In the genomic region with DNA sequence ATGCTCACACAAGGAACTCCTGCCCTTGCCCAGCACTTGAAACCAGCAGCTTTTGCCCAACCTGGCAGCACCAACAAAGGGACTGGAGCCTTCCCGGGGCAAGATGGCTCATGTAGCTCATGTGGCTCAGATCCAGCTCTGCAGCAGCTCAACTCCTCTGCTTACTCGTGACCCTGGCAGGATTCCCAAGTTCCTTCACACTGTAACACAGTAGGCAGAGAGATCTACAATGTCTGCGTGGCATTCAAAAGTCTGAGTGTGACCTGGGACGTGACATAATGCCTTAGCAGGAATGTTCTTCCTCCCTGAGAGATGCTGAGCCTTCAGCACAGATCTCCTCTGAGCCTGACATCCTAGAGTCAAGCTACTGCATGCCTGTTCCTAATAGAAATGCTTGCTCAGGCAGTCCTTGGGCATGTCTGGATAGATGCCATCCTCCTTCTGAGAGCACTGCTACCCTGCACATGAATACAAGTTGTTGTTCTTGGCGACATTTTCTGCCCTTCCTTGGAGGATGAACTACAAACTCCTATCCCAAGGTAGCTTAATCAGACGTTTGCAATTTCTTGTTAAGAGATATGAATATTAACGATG, we compare ENCODE assay signal across 10 mouse cellular contexts. TPM values are rescaled to one million over a fixed set of nuclear protein-coding genes. Genes with fewer than 3 reads are reported as not detected.
DNase-seq lines count a peak whose midpoint lies in the region; ATAC-seq lines count a peak whose summit lies in the region.
"Had no signal": no experiment of that assay in that cellular context is flagged by ENCODE, and none has a peak within 500 bp of the region (broad histone marks: within the 10 kb centered on the region; RNA-seq: fewer than 3 reads in every experiment).

No protein-coding gene starts in this region.

- H3K9me3 ChIP-seq in heart, embryonic 12.5 days (replicated peaks), result no peaks in the 10 kb centered on the region
- H3K9me3 ChIP-seq in stomach, embryonic 16.5 days (replicated peaks; ENCODE audit: control insufficient read depth, low read length), result no peaks in the 10 kb centered on the region
- H3K9me3 ChIP-seq in midbrain, embryonic 15.5 days, result no peaks in the 10 kb centered on the region
- H3K9me3 ChIP-seq: limb, embryonic 13.5 days had no signal

- no peaks in the 10 kb centered on the region for H3K36me3 ChIP-seq in heart, embryonic 12.5 days
- no peaks in the 10 kb centered on the region for H3K36me3 ChIP-seq in stomach, embryonic 16.5 days (ENCODE audit: control insufficient read depth, insufficient read depth, low read length)
- H3K36me3 ChIP-seq in midbrain, embryonic 15.5 days (replicated peaks), result no peaks in the 10 kb centered on the region
- H3K36me3 ChIP-seq: limb, embryonic 13.5 days had no signal

- 65% methylated on average over 7 of the region's 7 CpGs for WGBS in heart, embryonic 12.5 days
- 70% methylated on average over 7 of the region's 7 CpGs for WGBS in stomach, embryonic 16.5 days
- WGBS in midbrain, embryonic 15.5 days, result 63% methylated on average over 7 of the region's 7 CpGs

- no peak overlapping the region for H3K27ac ChIP-seq in heart, embryonic 12.5 days (ENCODE audit: poor library complexity, severe bottlenecking)
- H3K27ac ChIP-seq in stomach, embryonic 16.5 days (ENCODE audit: low read length), result peak overlapping the region; percentile 76
- H3K27ac ChIP-seq in midbrain, embryonic 15.5 days, result no peak overlapping the region
- H3K27ac ChIP-seq: limb, embryonic 13.5 days had no signal

- no peak overlapping the region for H3K4me3 ChIP-seq in heart, embryonic 12.5 days
- H3K4me3 ChIP-seq in stomach, embryonic 16.5 days (replicated peaks; ENCODE audit: low read length), result no peak overlapping the region
- H3K4me3 ChIP-seq in midbrain, embryonic 15.5 days, result no peak overlapping the region
- H3K4me3 ChIP-seq: limb, embryonic 13.5 days; myocyte had no signal

- no peak for ATAC-seq in heart, embryonic 12.5 days (ENCODE audit: insufficient number of reproducible peaks, low FRiP score)
- peak; percentile 49; the same call in 1 of the 2 replicates for ATAC-seq in erythroblast, adult 5-6 weeks (replicated peaks; ENCODE audit: low FRiP score, poor library complexity, severe bottlenecking)
- ATAC-seq in stomach, embryonic 16.5 days (ENCODE audit: insufficient read depth, low FRiP score), result peak; percentile 53; the same call in 1 of the 2 replicates
- ATAC-seq in midbrain, embryonic 15.5 days (replicated peaks), result no peak

- peak; percentile 56 to 59 for DNase-seq in heart, adult 18-20 months
- DNase-seq in ovary, adult 18-20 months (ENCODE audit: low spot score), result peak; percentile 50
- DNase-seq in ovary, postnatal 10 days (ENCODE audit: low spot score), result no peak
- DNase-seq in thymus, postnatal 36 days, result no peak

- no peaks in the 10 kb centered on the region for H3K27me3 ChIP-seq in heart, embryonic 12.5 days (replicated peaks)
- H3K27me3 ChIP-seq in stomach, embryonic 16.5 days (ENCODE audit: control insufficient read depth, insufficient read depth, low read length), result no peaks in the 10 kb centered on the region
- no peaks in the 10 kb centered on the region for H3K27me3 ChIP-seq in midbrain, embryonic 15.5 days (replicated peaks)
- H3K27me3 ChIP-seq: limb, embryonic 13.5 days had no signal

- no peak overlapping the region for H3K4me2 ChIP-seq in heart, embryonic 12.5 days
- no peak overlapping the region for H3K4me2 ChIP-seq in stomach, embryonic 16.5 days (ENCODE audit: low read depth, low read length)
- no peak overlapping the region for H3K4me2 ChIP-seq in midbrain, embryonic 15.5 days
- H3K4me2 ChIP-seq: limb, embryonic 13.5 days had no signal

- H3K4me1 ChIP-seq in heart, embryonic 12.5 days (replicated peaks), result no peaks in the 10 kb centered on the region
- H3K4me1 ChIP-seq in stomach, embryonic 16.5 days (ENCODE audit: control insufficient read depth, insufficient read depth, low read length), result no peaks in the 10 kb centered on the region
- H3K4me1 ChIP-seq in midbrain, embryonic 15.5 days, result no peaks in the 10 kb centered on the region
- H3K4me1 ChIP-seq: limb, embryonic 13.5 days had no signal

- no peak overlapping the region for H3K9ac ChIP-seq in heart, embryonic 12.5 days
- H3K9ac ChIP-seq in stomach, embryonic 16.5 days (ENCODE audit: low read length), result no peak overlapping the region
- no peak overlapping the region for H3K9ac ChIP-seq in midbrain, embryonic 15.5 days
- H3K9ac ChIP-seq: limb, embryonic 13.5 days had no signal

RNA-seq across cellular contexts. Expression of a gene that starts 6.2 kb away (rescaled TPM):
- 10 to 100 TPM; 24.2 to 29.6 TPM for total RNA-seq in heart, adult 18-20 months (2021)
- 12.4 and 13.6 TPM in 2 replicates for polyA plus RNA-seq in heart, embryonic 12.5 days (2016; fragmentation: Nextera tagmentation; extraction: Ambion mirVana)
- 214 and 220 TPM in 2 replicates for total RNA-seq in erythroblast, adult 5-6 weeks (2015; ENCODE audit: low replicate concordance)
- total RNA-seq in erythroblast, adult 5-6 weeks (2017; ENCODE audit: low replicate concordance), result 159 and 168 TPM in 2 replicates
- 12.9 and 13.1 TPM in 2 replicates for polyA plus RNA-seq in stomach, embryonic 16.5 days (2015; fragmentation: Nextera tagmentation; extraction: Ambion mirVana)
- polyA plus RNA-seq in midbrain, embryonic 15.5 days (2015; fragmentation: Nextera tagmentation; extraction: Ambion mirVana), result 13.1 and 14.8 TPM in 2 replicates

Comparison
In these comparisons a context has a peak if more than half of its experiments do, and no peak if none do; other contexts are left out.
1. DNase-seq: peak in heart, adult 18-20 months (2 of 2) and ovary, adult 18-20 months (single experiment); none in ovary, postnatal 10 days (single experiment) and thymus, postnatal 36 days (0 of 2).
2. ATAC-seq: peak in erythroblast, adult 5-6 weeks (single experiment) and stomach, embryonic 16.5 days (single experiment); none in heart, embryonic 12.5 days (single experiment) and midbrain, embryonic 15.5 days (single experiment).